Mouse (Mus musculus): ENCODE data around the gene Shroom4.

- TF ChIP-seq POLR2A (IDR thresholded peaks at IDR 0.05; ENCODE audit: low read depth, low read length) (no peak), CTCF (conservative IDR thresholded peaks at IDR 0.05; ENCODE audit: insufficient read depth, insufficient read length, low read depth, low read length) (no peak)
Observed at GRCm38 (mm10) chrX:6399626-6400397, at the start of gene Shroom4.

Measured in kidney, adult 2 months (tissue).